Mouse (Mus musculus): ENCODE measurements around the gene Gm11114. TPM values are rescaled to one million over a fixed set of nuclear protein-coding genes. Genes with fewer than 3 reads are reported as not detected.

Gene Gm11114
- polyA plus RNA-seq (2014; fragmentation: Illumina TruSeq; extraction: RNeasy Lipid Tissue Mini Kit (QIAGEN cat#74804); ENCODE audit: low read depth, low replicate concordance): not detected

GRCm38 (mm10) chr9:85312473-85312872, at the start of gene Gm11114:
Gm11114 (plus strand) TSS chr9:85312773.

GRCm38 (mm10) chr9:85327242-85328211, 15.0 kb downstream of the Gm11114 start, which contains the start of gene Tent5a:
Tent5a (minus strand) TSS chr9:85327348.

Other genes starting within 250 kb of the Gm11114 start
- gene Tent5a, start 14.6 kb downstream of the Gm11114 start, polyA plus RNA-seq (2014; fragmentation: Illumina TruSeq; extraction: RNeasy Lipid Tissue Mini Kit (QIAGEN cat#74804); ENCODE audit: low read depth, low replicate concordance): 249 TPM

All from sigmoid colon, adult 10 weeks (tissue).